Mouse (Mus musculus) E14TG2a.4 (cell line): ENCODE results near the gene Hoxd9.

Source experiments
- CTCF ChIP-seq: conservative IDR thresholded peaks from 2 replicates; pipeline ENCODE4 v1.5.1; 2014; ENCODE audit warnings: low read length
- NANOG ChIP-seq: IDR thresholded peaks from 2 replicates; pipeline ENCODE4 v1.6.1; 2014; ENCODE audit warnings: borderline replicate concordance, low read length, mixed read lengths
- POU5F1 ChIP-seq: IDR thresholded peaks from 2 replicates; pipeline ENCODE4 v1.6.1; 2014; ENCODE audit warnings: low read length, borderline replicate concordance

GRCm38 (mm10) chr2:74709465-74710419 is 12.2 kb downstream of the Hoxd9 start:
- TF ChIP-seq CTCF: no peak
- TF ChIP-seq NANOG: no peak
- TF ChIP-seq POU5F1: no peak
